Mouse (Mus musculus) B cell, adult 2 months (primary cell): ENCODE data around the gene Tmx1.

Experiments
- DNase-seq, 2 experiments: peaks; one replicate each; pipeline ENCODE4 v3.0.0; 2022

The Tmx1 gene

GRCm38 (mm10) chr12:70492441-70492840 is 39.5 kb downstream of the Tmx1 start:
- DNase-seq = no peak

- peak; percentile 46 to 52 for DNase-seq
Measured at GRCm38 (mm10) chr12:70494494-70495281, 41.8 kb downstream of the Tmx1 start.

GRCm38 (mm10) chr12:70495282-70495922 is 42.5 kb downstream of the Tmx1 start:
- no peak for DNase-seq

- no peak for DNase-seq
Measured at GRCm38 (mm10) chr12:70498091-70498490, 45.2 kb downstream of the Tmx1 start.

- DNase-seq = no peak
Measured at GRCm38 (mm10) chr12:70505971-70506370, 53.1 kb downstream of the Tmx1 start.

- DNase-seq = no peak
Measured at GRCm38 (mm10) chr12:70512023-70512422, 59.1 kb downstream of the Tmx1 start.

- no peak for DNase-seq
Measured at GRCm38 (mm10) chr12:70512431-70512830, 59.5 kb downstream of the Tmx1 start.
